Mouse (Mus musculus): Measurements from ENCODE around the gene Ppp3cb.
A peak's percentile ranks its signal among the peaks of the same experiment; 100 is the strongest.

Gene Ppp3cb

DNA sequence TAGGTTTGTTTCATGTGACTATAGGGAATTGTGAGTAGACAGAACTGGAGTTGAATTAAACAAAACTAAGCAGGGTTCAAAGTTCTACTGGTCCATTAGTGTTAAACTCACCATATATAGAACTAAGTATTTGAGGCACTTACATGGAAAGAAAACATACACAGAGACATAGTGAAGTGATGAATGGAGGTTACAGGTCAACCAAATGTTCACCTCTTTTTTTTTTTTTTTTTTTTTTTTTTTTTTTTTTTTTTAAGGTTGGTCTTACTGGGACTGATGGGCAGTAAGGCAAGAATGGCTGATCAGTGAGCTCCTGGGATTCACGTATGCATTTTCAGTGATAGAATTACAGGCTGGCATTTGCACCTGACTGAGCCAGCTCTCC lies 66.2 kb downstream of the Ppp3cb start:
- DNase-seq (ENCODE audit: extremely low spot score) = no peak

- peak; percentile 79 for DNase-seq (ENCODE audit: extremely low spot score)
Observed at GRCm38 (mm10) chr14:20479291-20480194, 66.8 kb downstream of the Ppp3cb start, which contains the start of gene Anxa7. Gene Anxa7, minus strand, starts transcription at chr14:20480133.

- DNase-seq (ENCODE audit: extremely low spot score) = peak; percentile 17
Observed at GRCm38 (mm10) chr14:20478801-20479200, 67.6 kb downstream of the Ppp3cb start.

DNA sequence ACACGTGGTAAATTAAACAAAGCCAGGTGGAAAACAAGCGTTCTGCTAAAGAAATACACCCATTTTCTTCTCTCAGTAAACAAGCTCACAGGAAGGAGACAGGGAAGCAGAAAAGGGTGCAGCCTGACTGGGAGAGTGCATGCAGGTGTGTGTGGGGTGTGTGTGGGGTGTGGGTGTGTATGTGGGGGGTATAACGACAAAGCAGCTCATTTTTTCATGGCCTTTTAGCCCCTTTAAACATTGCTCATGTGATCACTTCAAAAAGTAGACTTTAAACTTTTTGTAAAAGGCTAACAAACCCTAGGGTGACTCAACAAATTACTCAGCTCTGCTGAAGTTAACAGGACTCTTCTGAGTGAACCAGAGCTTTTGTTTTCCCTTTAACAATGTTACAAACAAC lies 68.0 kb downstream of the Ppp3cb start:
- DNase-seq (ENCODE audit: extremely low spot score) = no peak

- DNase-seq (ENCODE audit: extremely low spot score) = peak; percentile 8
Observed at GRCm38 (mm10) chr14:20477261-20478025, 68.9 kb downstream of the Ppp3cb start.

DNA sequence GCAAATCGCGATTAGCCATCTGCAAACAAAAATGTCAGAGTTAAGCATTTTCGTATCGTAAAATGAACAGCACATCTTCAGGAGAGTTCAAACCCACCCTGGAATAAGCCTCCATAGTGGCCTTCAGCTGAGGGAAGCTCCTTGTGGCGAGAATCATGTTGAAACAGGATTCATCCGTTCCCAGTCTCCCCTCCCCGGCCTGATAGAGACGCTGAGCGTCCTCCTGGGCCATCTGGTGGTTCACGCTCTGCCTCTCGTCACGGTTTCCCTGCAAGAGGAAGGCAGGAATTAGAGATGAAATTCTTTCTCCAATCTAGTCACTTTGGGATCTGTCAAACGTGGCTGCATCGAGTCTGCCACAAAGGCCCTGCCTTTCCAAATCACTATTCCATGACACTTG lies 86.2 kb downstream of the Ppp3cb start:
- no peak for DNase-seq (ENCODE audit: extremely low spot score)

GRCm38 (mm10) chr14:20458378-20458777 lies 88.0 kb downstream of the Ppp3cb start:
- DNase-seq (ENCODE audit: extremely low spot score) = no peak

DNA sequence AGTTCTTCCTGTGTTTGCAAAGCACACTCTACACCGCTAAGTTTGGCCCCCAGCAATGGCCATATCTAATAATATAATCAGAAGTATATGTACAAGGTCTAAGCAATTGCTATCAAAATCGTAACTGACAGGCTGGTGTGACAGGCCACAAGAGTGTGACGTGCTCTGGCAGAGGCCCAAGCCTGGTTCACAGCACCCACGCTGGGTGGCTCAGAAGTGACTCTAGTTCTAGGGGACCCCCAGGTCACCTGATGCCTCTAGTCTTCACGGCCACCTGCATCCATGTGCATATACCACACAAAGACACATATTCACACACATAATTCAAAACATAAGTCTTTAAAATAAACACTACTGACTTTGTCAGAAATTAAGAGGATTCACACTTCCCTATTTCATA lies 93.4 kb downstream of the Ppp3cb start:
- no peak for DNase-seq (ENCODE audit: extremely low spot score)

- peak; percentile 80 for DNase-seq (ENCODE audit: extremely low spot score)
Observed at GRCm38 (mm10) chr14:20451765-20452331, 94.5 kb downstream of the Ppp3cb start, which contains the start of gene Cfap70. Gene Cfap70, minus strand, starts transcription at chr14:20452226.

DNA sequence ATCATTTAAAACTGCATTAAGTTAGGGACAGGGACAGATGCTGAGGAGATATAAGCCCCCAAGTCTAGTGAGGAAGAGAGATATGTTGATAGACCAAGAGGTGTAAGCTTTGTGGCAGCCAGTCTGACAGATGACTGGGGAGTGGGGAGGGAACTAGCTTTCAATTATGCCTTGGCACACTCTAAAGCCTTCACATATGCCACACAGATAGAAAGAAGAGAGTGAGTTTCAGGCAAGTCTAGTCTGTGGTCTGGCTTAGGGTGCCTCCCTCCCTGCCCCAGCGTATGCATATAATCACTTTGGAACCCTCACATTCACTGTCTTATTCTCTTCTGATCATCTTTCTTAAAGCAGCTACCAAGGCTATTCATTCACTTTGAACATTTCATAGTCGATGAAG lies 95.1 kb downstream of the Ppp3cb start:
- DNase-seq (ENCODE audit: extremely low spot score) = no peak

Measured in embryo, embryonic 9.5 days (tissue).